Mouse (Mus musculus) MEL (cell line): ENCODE measurements around the gene Mrpl43. TPM values are rescaled to one million over a fixed set of nuclear protein-coding genes. Genes with fewer than 3 reads are reported as not detected.
A peak's percentile ranks its signal among the peaks of the same experiment; 100 is the strongest.

Experiments
- DNase-seq: peaks from one replicate; pipeline ENCODE4 v3.0.0; 2011; ENCODE audit warnings: low read depth, low spot score
- H3K27ac ChIP-seq: 2 replicates; pipeline ENCODE4 v1.5.1; 2012; ENCODE audit warnings: low read depth, mild to moderate bottlenecking, control low read depth, low read length, moderate library complexity; ENCODE audit not compliant: control insufficient read depth
- H3K27me3 ChIP-seq, 2 experiments: fragments of 150-350 bp in 1 of 2; sonication (generic) in 1 of 2; 2 replicates each; pipeline ENCODE4 v1.6.1; 2012; ENCODE audit warnings: low read length in 2 of 2, mild to moderate bottlenecking in 2 of 2, improper control_type of control experiment in 1 of 2, moderate library complexity in 1 of 2; ENCODE audit not compliant: insufficient read depth in 2 of 2, control insufficient read depth in 1 of 2
- H3K36me3 ChIP-seq, 2 experiments: 2 replicates each; pipeline ENCODE4 v1.6.1; 2012 to 2014; ENCODE audit warnings: low read length in 2 of 2, improper control_type of control experiment in 1 of 2, inconsistent platforms in 1 of 2, mild to moderate bottlenecking in 1 of 2; ENCODE audit not compliant: insufficient read depth in 2 of 2, control insufficient read depth in 1 of 2
- H3K4me1 ChIP-seq, 2 experiments: fragments of 150-350 bp in 1 of 2; sonication (generic) in 1 of 2; 2 replicates each; pipeline ENCODE4 v1.6.1; 2012; ENCODE audit warnings: low read length in 2 of 2, improper control_type of control experiment in 1 of 2, mild to moderate bottlenecking in 1 of 2; ENCODE audit not compliant: insufficient read depth in 2 of 2, control insufficient read depth in 1 of 2
- H3K4me3 ChIP-seq, 2 experiments: fragments of 150-350 bp in 1 of 2; sonication (generic) in 1 of 2; 2 replicates each; pipeline ENCODE4 v1.5.1; 2012; ENCODE audit warnings: low read depth in 2 of 2, low read length in 2 of 2, mild to moderate bottlenecking in 2 of 2, moderate library complexity in 2 of 2, control low read depth in 1 of 2, improper control_type of control experiment in 1 of 2; ENCODE audit not compliant: control insufficient read depth in 1 of 2, insufficient read depth in 1 of 2
- H3K79me2 ChIP-seq: 2 replicates; pipeline ENCODE4 v1.6.1; 2012; ENCODE audit warnings: mild to moderate bottlenecking, low read length, moderate library complexity; ENCODE audit not compliant: control insufficient read depth, poor library complexity, insufficient read depth
- H3K9ac ChIP-seq: 2 replicates; pipeline ENCODE4 v1.6.1; 2012; ENCODE audit warnings: low read depth, mild to moderate bottlenecking, control low read depth, low read length, moderate library complexity; ENCODE audit not compliant: control insufficient read depth, poor library complexity, severe bottlenecking
- H3K9me3 ChIP-seq: fragments of 150-350 bp; sonication (generic); replicated peaks from 2 replicates; pipeline ENCODE4 v1.6.1; 2012; ENCODE audit warnings: mild to moderate bottlenecking, low read length, improper control_type of control experiment, moderate library complexity; ENCODE audit not compliant: insufficient read depth
- CHD1 ChIP-seq: IDR thresholded peaks from 2 replicates; pipeline ENCODE4 v1.6.1; 2012; ENCODE audit warnings: low read depth, mild to moderate bottlenecking, inconsistent platforms, low read length, improper control_type of control experiment
- ELF1 ChIP-seq: IDR thresholded peaks from 2 replicates; pipeline ENCODE4 v1.6.1; 2014; ENCODE audit warnings: low read depth, mild to moderate bottlenecking, inconsistent platforms, low read length, improper control_type of control experiment, moderate library complexity
- EP300 ChIP-seq, 2 experiments: IDR thresholded peaks; 2 replicates each; pipeline ENCODE4 v1.6.1; 2011; ENCODE audit warnings: improper control_type of control experiment in 2 of 2, low read length in 2 of 2, low read depth in 1 of 2, mild to moderate bottlenecking in 1 of 2
- GATA1 ChIP-seq: IDR thresholded peaks from 2 replicates; pipeline ENCODE4 v1.6.1; 2011; ENCODE audit warnings: low read depth, low read length, improper control_type of control experiment
- HCFC1 ChIP-seq: IDR thresholded peaks from 2 replicates; pipeline ENCODE4 v1.6.1; 2012; ENCODE audit warnings: low read depth, mild to moderate bottlenecking, inconsistent platforms, low read length, improper control_type of control experiment, moderate library complexity
- JUND ChIP-seq: IDR thresholded peaks from 2 replicates; pipeline ENCODE4 v1.6.1; 2011; ENCODE audit warnings: low read depth, mild to moderate bottlenecking, improper control_type of control experiment, low read length
- MAX ChIP-seq: IDR thresholded peaks from 2 replicates; pipeline ENCODE4 v1.6.1; 2011; ENCODE audit warnings: low read length, improper control_type of control experiment
- MAZ ChIP-seq: IDR thresholded peaks from 2 replicates; pipeline ENCODE4 v1.6.1; 2012; ENCODE audit warnings: low read depth, mild to moderate bottlenecking, inconsistent platforms, low read length, improper control_type of control experiment
- MXI1 ChIP-seq: IDR thresholded peaks from 2 replicates; pipeline ENCODE4 v1.6.1; 2011; ENCODE audit warnings: mild to moderate bottlenecking, low read depth, low read length, improper control_type of control experiment
- MYB ChIP-seq: IDR thresholded peaks from 2 replicates; pipeline ENCODE4 v1.6.1; 2011; ENCODE audit warnings: mild to moderate bottlenecking, low read depth, low read length, improper control_type of control experiment
- NELFE ChIP-seq: IDR thresholded peaks from 2 replicates; pipeline ENCODE4 v1.6.1; 2011; ENCODE audit warnings: low read depth, low read length, improper control_type of control experiment
- NRF1 ChIP-seq: IDR thresholded peaks from 2 replicates; pipeline ENCODE4 v1.6.1; 2014; ENCODE audit warnings: low read depth, mild to moderate bottlenecking, inconsistent platforms, low read length, improper control_type of control experiment, moderate library complexity; ENCODE audit not compliant: poor library complexity, insufficient read depth, severe bottlenecking
- POLR2A ChIP-seq, 2 experiments: IDR thresholded peaks; 2 replicates each; pipeline ENCODE4 v1.6.1; 2011 to 2012; ENCODE audit warnings: low read length in 2 of 2, mild to moderate bottlenecking in 2 of 2, control low read depth in 1 of 2, improper control_type of control experiment in 1 of 2, low read depth in 1 of 2, moderate library complexity in 1 of 2; ENCODE audit not compliant: control insufficient read depth in 1 of 2, insufficient read depth in 1 of 2, poor library complexity in 1 of 2
- POLR2AphosphoS2 ChIP-seq: IDR thresholded peaks from 2 replicates; pipeline ENCODE4 v1.6.1; 2011; ENCODE audit warnings: low read length, improper control_type of control experiment
- RCOR1 ChIP-seq: IDR thresholded peaks from 2 replicates; pipeline ENCODE4 v1.6.1; 2012; ENCODE audit warnings: low read depth, mild to moderate bottlenecking, inconsistent platforms, low read length, improper control_type of control experiment
- SIN3A ChIP-seq: IDR thresholded peaks from 2 replicates; pipeline ENCODE4 v1.6.1; 2012; ENCODE audit warnings: low read length, improper control_type of control experiment, inconsistent platforms
- SMC3 ChIP-seq: IDR thresholded peaks from 2 replicates; pipeline ENCODE4 v1.6.1; 2011; ENCODE audit warnings: low read depth, low read length, improper control_type of control experiment
- TBP ChIP-seq: IDR thresholded peaks from 2 replicates; pipeline ENCODE4 v1.8.0; 2011; ENCODE audit warnings: low read depth, low read length, improper control_type of control experiment
- TCF12 ChIP-seq: IDR thresholded peaks from 2 replicates; pipeline ENCODE4 v1.6.1; 2014; ENCODE audit warnings: low read depth, mild to moderate bottlenecking, inconsistent platforms, low read length, improper control_type of control experiment, moderate library complexity
- UBTF ChIP-seq: IDR thresholded peaks from 2 replicates; pipeline ENCODE4 v1.6.1; 2012; ENCODE audit warnings: low read depth, mild to moderate bottlenecking, inconsistent platforms, low read length, improper control_type of control experiment, moderate library complexity, borderline replicate concordance; ENCODE audit not compliant: insufficient read depth
- USF2 ChIP-seq, 2 experiments: IDR thresholded peaks; 2 replicates each; pipeline ENCODE4 v1.6.1; 2011 to 2012; ENCODE audit warnings: improper control_type of control experiment in 2 of 2, low read length in 2 of 2, borderline replicate concordance in 1 of 2, inconsistent platforms in 1 of 2, low read depth in 1 of 2, mild to moderate bottlenecking in 1 of 2; ENCODE audit not compliant: insufficient read depth in 1 of 2
- ZMIZ1 ChIP-seq: IDR thresholded peaks from 2 replicates; pipeline ENCODE4 v1.6.1; 2012; ENCODE audit warnings: low read depth, mild to moderate bottlenecking, inconsistent platforms, low read length, improper control_type of control experiment, moderate library complexity
- ZNF384 ChIP-seq: IDR thresholded peaks from 2 replicates; pipeline ENCODE4 v1.6.1; 2012; ENCODE audit warnings: low read depth, mild to moderate bottlenecking, inconsistent platforms, low read length, improper control_type of control experiment
- polyA plus RNA-seq, 2 experiments: library from polyadenylated mRNA; stranded (reverse) in 1 of 2; unstranded in 1 of 2; fragments of >175 nt in 1 of 2; fragments of >200 nt in 1 of 2; gene quantifications; 2 replicates each; pipeline versions ENCODE4 v1.2.1 to v1.2.4; 2012; ENCODE audit warnings: low replicate concordance in 2 of 2, low read depth in 1 of 2; ENCODE audit not compliant: insufficient read length in 2 of 2, insufficient read depth in 1 of 2, missing spikeins in 1 of 2
- total RNA-seq: library from RNA; depleted of rRNA; stranded (reverse); fragments of 300-350 nt; gene quantifications from 2 replicates; pipeline ENCODE4 v1.2.3, GENCODE M21; 2012

Mrpl43 gene
- total and polyA plus RNA-seq, 3 experiments: 136 to 145 TPM; not detected in 1

GRCm38 (mm10) chr19:45005444-45005843, 798 bp downstream of the Mrpl43 start, which contains the start of gene Twnk:
Twnk (plus strand) TSS chr19:45005663.
- H3K27me3 ChIP-seq: no peaks in the 10 kb centered on the region
- H3K4me1 ChIP-seq: peaks cover 3 to 26% of the 10 kb centered on the region in 2 experiments
- DNase-seq: peak; percentile 96
- peak within 1 kb of the TSS; percentile 91 to 96 for H3K4me3 ChIP-seq
- peak within 1 kb of the TSS; percentile 92 for H3K9ac ChIP-seq
- TF ChIP-seq RCOR1: 0 out of 2 replicates have a peak, but pooled peaks have one; percentile 24
- no peak for TF ChIP-seq TCF12
- no peak for TF ChIP-seq ELF1
- 0 out of 2 replicates have a peak, but pooled peaks have one; percentile 14 for TF ChIP-seq JUND
- TF ChIP-seq HCFC1: 0 out of 2 replicates have a peak, but pooled peaks have one; percentile 16
- peak; percentile 6; the same call in 1 of the 2 replicates for TF ChIP-seq MAX
- TF ChIP-seq NRF1: no peak
- TF ChIP-seq ZMIZ1: 0 out of 2 replicates have a peak, but pooled peaks have one; percentile 38
- TF ChIP-seq SIN3A: peak; percentile 51; the same call in 1 of the 2 replicates
- TF ChIP-seq MAZ: 0 out of 2 replicates have a peak, but pooled peaks have one; percentile 34
- no peak for TF ChIP-seq USF2 (IDR thresholded peaks at IDR 0.05; ENCODE audit: borderline replicate concordance in 1 of 2, insufficient read depth in 1 of 2, low read depth in 1 of 2, low read length in 2 of 2)
- peak in 1 of 2 experiments; percentile 75; a peak in 2 of 4 replicates for TF ChIP-seq POLR2A (IDR thresholded peaks at IDR 0.05; ENCODE audit: control insufficient read depth in 1 of 2, insufficient read depth in 1 of 2, low read depth in 1 of 2, low read length in 2 of 2, poor library complexity in 1 of 2)
- peak in 1 of 2 experiments; percentile 56; a peak in 1 of 4 replicates for TF ChIP-seq EP300 (IDR thresholded peaks at IDR 0.05; ENCODE audit: low read depth in 1 of 2, low read length in 2 of 2)
- TF ChIP-seq CHD1: 0 out of 2 replicates have a peak, but pooled peaks have one; percentile 13
- peak; percentile 80 for TF ChIP-seq NELFE
- peak; percentile 86 for TF ChIP-seq TBP
- peak; percentile 52 for TF ChIP-seq GATA1
- TF ChIP-seq, all 39 proteins: peak for 13
- H3K27ac ChIP-seq: peak within 1 kb of the TSS; percentile 78
- peaks cover 5 to 22% of the 10 kb centered on the region in 2 experiments for H3K36me3 ChIP-seq
- H3K9me3 ChIP-seq: no peaks in the 10 kb centered on the region
- peaks cover 36% of the 10 kb centered on the region for H3K79me2 ChIP-seq

- Histone ChIP-seq H3K27me3 (no peaks in the 10 kb centered on the region), H3K9ac (no peak overlapping the region), H3K4me3 (no peak overlapping the region), H3K27ac (no peak overlapping the region), H3K36me3 (peaks cover 5 to 22% of the 10 kb centered on the region in 2 experiments), H3K9me3 (no peaks in the 10 kb centered on the region), H3K4me1 (peaks cover 3 to 26% of the 10 kb centered on the region in 2 experiments), H3K79me2 (peaks cover 36% of the 10 kb centered on the region)
- no peak for TF ChIP-seq MYB
- TF ChIP-seq MAX: no peak
- peak; percentile 41; the same call in 1 of the 2 replicates for TF ChIP-seq ZMIZ1
- TF ChIP-seq UBTF: no peak
- TF ChIP-seq SIN3A: no peak
- TF ChIP-seq MXI1: no peak
- TF ChIP-seq ZNF384: peak; percentile 64
- TF ChIP-seq POLR2AphosphoS2: peak; percentile 56
- no peak for TF ChIP-seq JUND
- TF ChIP-seq POLR2A (IDR thresholded peaks at IDR 0.05; ENCODE audit: control insufficient read depth in 1 of 2, insufficient read depth in 1 of 2, low read depth in 1 of 2, low read length in 2 of 2, poor library complexity in 1 of 2): 0 out of 4 replicates have a peak, but pooled peaks of 1 of the 2 experiments have one; percentile 1
- TF ChIP-seq SMC3: no peak
- no peak for DNase-seq
Measured at GRCm38 (mm10) chr19:45003740-45004516, 2.3 kb downstream of the Mrpl43 start.
